Mouse (Mus musculus) heart, embryonic 12.5 days (tissue): ENCODE results near the gene Kif18a. TPM values are rescaled to one million over a fixed set of nuclear protein-coding genes. Genes with fewer than 3 reads are reported as not detected.

Experiments
- ATAC-seq: fragments of 200-750 bp; cut with Nextera tagmentation; 2 replicates; pipeline ENCODE4 v1.8.0; 2017; ENCODE audit warnings: moderate TSS enrichment, moderate library complexity; ENCODE audit not compliant: insufficient number of reproducible peaks, low FRiP score
- H3K27ac ChIP-seq: fragments of 300-500 bp; sonication (generic); 2 replicates; pipeline ENCODE4 v1.5.1; 2016; ENCODE audit warnings: mild to moderate bottlenecking, moderate library complexity; ENCODE audit not compliant: poor library complexity, severe bottlenecking
- H3K27me3 ChIP-seq: fragments of 300-500 bp; sonication (generic); replicated peaks from 2 replicates; pipeline ENCODE4 v1.6.1; 2016; ENCODE audit warnings: mild to moderate bottlenecking, moderate library complexity
- H3K36me3 ChIP-seq: fragments of 300-500 bp; sonication (generic); 2 replicates; pipeline ENCODE4 v1.6.1; 2016; ENCODE audit warnings: mild to moderate bottlenecking, moderate library complexity
- H3K4me1 ChIP-seq: fragments of 300-500 bp; sonication (generic); replicated peaks from 2 replicates; pipeline ENCODE4 v1.6.1; 2016; ENCODE audit warnings: mild to moderate bottlenecking
- H3K4me2 ChIP-seq: fragments of 300-500 bp; sonication (generic); 2 replicates; pipeline ENCODE4 v1.6.1; 2016; ENCODE audit warnings: mild to moderate bottlenecking, moderate library complexity
- H3K4me3 ChIP-seq: fragments of 300-500 bp; sonication (generic); 2 replicates; pipeline ENCODE4 v1.5.1; 2016; ENCODE audit warnings: mild to moderate bottlenecking
- H3K9ac ChIP-seq: fragments of 300-500 bp; sonication (generic); 2 replicates; pipeline ENCODE4 v1.6.1; 2016; ENCODE audit warnings: mild to moderate bottlenecking, moderate library complexity
- H3K9me3 ChIP-seq: fragments of 300-500 bp; sonication (generic); replicated peaks from 2 replicates; pipeline ENCODE4 v1.6.1; 2016; ENCODE audit warnings: mild to moderate bottlenecking, moderate library complexity
- WGBS: fragments of 180-500 bp; shearing (Covaris S2); methylation state at CpG from one replicate; pipeline ENCODE4 v1.1.7; 2016; 5-methylcytosine and 5-hydroxymethylcytosine counted together
- polyA plus RNA-seq: library from polyadenylated mRNA; unstranded; fragments of >200 nt; fragmentation: Nextera tagmentation; extraction: Ambion mirVana; gene quantifications from 2 replicates; pipeline ENCODE4 v1.2.1, GENCODE M21; 2016

Kif18a gene
- polyA plus RNA-seq = 14.8 and 16.2 TPM in 2 replicates

GRCm38 (mm10) chr2:109280600-109281340 is at the start of gene Kif18a, which contains the start of gene Mettl15:
Gene Kif18a, plus strand, starts transcription at chr2:109280738.
Gene Mettl15, minus strand, starts transcription at chr2:109280748.
- H3K27me3 ChIP-seq = no peaks in the 10 kb centered on the region
- H3K4me2 ChIP-seq = peak within 1 kb of the TSS; percentile 68
- H3K9me3 ChIP-seq = no peaks in the 10 kb centered on the region
- peak; percentile 98 for ATAC-seq
- no peaks in the 10 kb centered on the region for H3K36me3 ChIP-seq
- peak within 1 kb of the TSS; percentile 78 for H3K9ac ChIP-seq
- H3K27ac ChIP-seq = peak within 1 kb of the TSS; percentile 55; the same call in 1 of the 2 replicates
- peak within 1 kb of the TSS; percentile 75 for H3K4me3 ChIP-seq
- WGBS = under 1% methylated on average over 51 of the region's 51 CpGs
- H3K4me1 ChIP-seq = peaks cover 5% of the 10 kb centered on the region

- H3K27ac ChIP-seq = no peak overlapping the region
- no peak overlapping the region for H3K4me3 ChIP-seq
- H3K27me3 ChIP-seq = no peaks in the 10 kb centered on the region
- 72% methylated on average over 4 of the region's 4 CpGs for WGBS
- no peaks in the 10 kb centered on the region for H3K4me1 ChIP-seq
- no peak overlapping the region for H3K9ac ChIP-seq
- no peak overlapping the region for H3K4me2 ChIP-seq
- no peaks in the 10 kb centered on the region for H3K9me3 ChIP-seq
- no peaks in the 10 kb centered on the region for H3K36me3 ChIP-seq
- ATAC-seq = no peak
Measured at GRCm38 (mm10) chr2:109233876-109234275, 46.7 kb upstream of the Kif18a start.

- H3K4me3 ChIP-seq = no peak overlapping the region
- no peak overlapping the region for H3K4me2 ChIP-seq
- WGBS = 74% methylated on average over 1 of the region's 1 CpGs
- no peaks in the 10 kb centered on the region for H3K36me3 ChIP-seq
- H3K4me1 ChIP-seq = no peaks in the 10 kb centered on the region
- H3K27me3 ChIP-seq = no peaks in the 10 kb centered on the region
- no peak overlapping the region for H3K27ac ChIP-seq
- no peaks in the 10 kb centered on the region for H3K9me3 ChIP-seq
- H3K9ac ChIP-seq = no peak overlapping the region
- no peak for ATAC-seq
Measured at GRCm38 (mm10) chr2:109235741-109236140, 44.8 kb upstream of the Kif18a start.

GRCm38 (mm10) chr2:109241947-109242346 is 38.6 kb upstream of the Kif18a start:
- Histone ChIP-seq H3K4me2 (no peak overlapping the region), H3K27me3 (no peaks in the 10 kb centered on the region), H3K27ac (no peak overlapping the region), H3K9ac (no peak overlapping the region), H3K9me3 (no peaks in the 10 kb centered on the region), H3K4me3 (no peak overlapping the region), H3K36me3 (no peaks in the 10 kb centered on the region), H3K4me1 (no peaks in the 10 kb centered on the region)
- 46% methylated on average over 3 of the region's 3 CpGs for WGBS
- no peak for ATAC-seq

GRCm38 (mm10) chr2:109262779-109263178 is 17.8 kb upstream of the Kif18a start:
- H3K27me3 ChIP-seq = no peaks in the 10 kb centered on the region
- H3K4me1 ChIP-seq = no peaks in the 10 kb centered on the region
- no peak for ATAC-seq
- H3K9me3 ChIP-seq = no peaks in the 10 kb centered on the region
- 83% methylated on average over 1 of the region's 1 CpGs for WGBS
- H3K27ac ChIP-seq = no peak overlapping the region
- no peak overlapping the region for H3K9ac ChIP-seq
- no peaks in the 10 kb centered on the region for H3K36me3 ChIP-seq
- H3K4me3 ChIP-seq = no peak overlapping the region
- no peak overlapping the region for H3K4me2 ChIP-seq

GRCm38 (mm10) chr2:109273098-109273497 is 7.4 kb upstream of the Kif18a start:
- Histone ChIP-seq H3K9me3 (no peaks in the 10 kb centered on the region), H3K9ac (no peak overlapping the region), H3K27ac (no peak overlapping the region), H3K27me3 (no peaks in the 10 kb centered on the region), H3K36me3 (no peaks in the 10 kb centered on the region), H3K4me2 (no peak overlapping the region), H3K4me3 (no peak overlapping the region), H3K4me1 (no peaks in the 10 kb centered on the region)
- WGBS = 88% methylated on average over 1 of the region's 1 CpGs
- no peak for ATAC-seq

GRCm38 (mm10) chr2:109277593-109277992 is 2.9 kb upstream of the Kif18a start:
- WGBS = 12% methylated on average over 7 of the region's 7 CpGs
- Histone ChIP-seq H3K4me2 (peak overlapping the region; percentile 77), H3K27ac (no peak overlapping the region), H3K4me3 (peak overlapping the region; percentile 59), H3K4me1 (peaks cover 5% of the 10 kb centered on the region), H3K36me3 (no peaks in the 10 kb centered on the region), H3K9ac (peak overlapping the region; percentile 74), H3K9me3 (no peaks in the 10 kb centered on the region), H3K27me3 (no peaks in the 10 kb centered on the region)
- ATAC-seq = no peak

GRCm38 (mm10) chr2:109278036-109278435 is 2.5 kb upstream of the Kif18a start:
- under 1% methylated on average over 16 of the region's 16 CpGs for whole genome bisulfite sequencing
- no peaks in the 10 kb centered on the region for H3K36me3 ChIP-seq
- H3K4me1 ChIP-seq = peaks cover 5% of the 10 kb centered on the region
- H3K4me2 ChIP-seq = peak overlapping the region; percentile 77
- H3K4me3 ChIP-seq = peak overlapping the region; percentile 59
- H3K9ac ChIP-seq = peak overlapping the region; percentile 74
- H3K27me3 ChIP-seq = no peaks in the 10 kb centered on the region
- no peak overlapping the region for H3K27ac ChIP-seq
- H3K9me3 ChIP-seq = no peaks in the 10 kb centered on the region
- no peak for ATAC-seq

GRCm38 (mm10) chr2:109280272-109280599 is 302 bp upstream of the Kif18a start:
- Histone ChIP-seq H3K4me3 (peak overlapping the region; percentile 75), H3K4me1 (peaks cover 5% of the 10 kb centered on the region), H3K27me3 (no peaks in the 10 kb centered on the region), H3K9me3 (no peaks in the 10 kb centered on the region), H3K9ac (peak overlapping the region; percentile 66; the same call in 1 of the 2 replicates), H3K36me3 (no peaks in the 10 kb centered on the region), H3K4me2 (peak overlapping the region; percentile 68), H3K27ac (no peak overlapping the region)
- 9% methylated on average over 4 of the region's 4 CpGs for WGBS
- no peak for ATAC-seq

GRCm38 (mm10) chr2:109281341-109281690 is 778 bp downstream of the Kif18a start:
- peak overlapping the region; percentile 68 for H3K4me2 ChIP-seq
- H3K27ac ChIP-seq = peak overlapping the region; percentile 55; the same call in 1 of the 2 replicates
- H3K27me3 ChIP-seq = no peaks in the 10 kb centered on the region
- H3K9me3 ChIP-seq = no peaks in the 10 kb centered on the region
- H3K4me3 ChIP-seq = peak overlapping the region; percentile 75
- peaks cover 5% of the 10 kb centered on the region for H3K4me1 ChIP-seq
- H3K36me3 ChIP-seq = no peaks in the 10 kb centered on the region
- H3K9ac ChIP-seq = peak overlapping the region; percentile 78
- no peak for ATAC-seq
- WGBS = 0% methylated on average over 1 of the region's 1 CpGs

- H3K4me2 ChIP-seq = no peak overlapping the region
- no peak overlapping the region for H3K4me3 ChIP-seq
- H3K27me3 ChIP-seq = no peaks in the 10 kb centered on the region
- no peaks in the 10 kb centered on the region for H3K9me3 ChIP-seq
- H3K27ac ChIP-seq = no peak overlapping the region
- H3K9ac ChIP-seq = no peak overlapping the region
- peaks cover 5% of the 10 kb centered on the region for H3K4me1 ChIP-seq
- ATAC-seq = no peak
- 86% methylated on average over 3 of the region's 3 CpGs for WGBS
- no peaks in the 10 kb centered on the region for H3K36me3 ChIP-seq
Measured at GRCm38 (mm10) chr2:109284121-109284520, 3.6 kb downstream of the Kif18a start.

- Histone ChIP-seq H3K4me1 (no peaks in the 10 kb centered on the region), H3K9me3 (no peaks in the 10 kb centered on the region), H3K36me3 (peaks cover 29% of the 10 kb centered on the region), H3K9ac (no peak overlapping the region), H3K27me3 (no peaks in the 10 kb centered on the region), H3K27ac (no peak overlapping the region), H3K4me3 (no peak overlapping the region), H3K4me2 (no peak overlapping the region)
- ATAC-seq = no peak
- 94% methylated on average over 6 of the region's 6 CpGs for WGBS
Measured at GRCm38 (mm10) chr2:109289327-109289726, 8.8 kb downstream of the Kif18a start.
